Mouse (Mus musculus) stomach, embryonic 15.5 days (tissue): ENCODE data around the gene Vmn2r89. TPM values are rescaled to one million over a fixed set of nuclear protein-coding genes. Genes with fewer than 3 reads are reported as not detected.

Experiments used
- ATAC-seq: fragments of 200-750 bp; cut with Nextera tagmentation; 2 replicates; pipeline ENCODE4 v1.8.0; 2017; ENCODE audit warnings: low read depth, moderate number of reproducible peaks, moderate TSS enrichment; ENCODE audit not compliant: insufficient read depth, low FRiP score
- H3K27ac ChIP-seq: fragments of 300-500 bp; sonication (generic); 2 replicates; pipeline ENCODE4 v1.5.1; 2015; ENCODE audit warnings: mild to moderate bottlenecking, inconsistent platforms
- H3K27me3 ChIP-seq: fragments of 300-500 bp; sonication (generic); replicated peaks from 2 replicates; pipeline ENCODE4 v1.6.1; 2015; ENCODE audit warnings: inconsistent platforms
- H3K36me3 ChIP-seq: fragments of 300-500 bp; sonication (generic); 2 replicates; pipeline ENCODE4 v1.6.1; 2015; ENCODE audit warnings: inconsistent platforms
- H3K4me1 ChIP-seq: fragments of 300-500 bp; sonication (generic); 2 replicates; pipeline ENCODE4 v1.6.1; 2015; ENCODE audit warnings: inconsistent platforms
- H3K4me2 ChIP-seq: fragments of 300-500 bp; sonication (generic); 2 replicates; pipeline ENCODE4 v1.6.1; 2015; ENCODE audit warnings: mild to moderate bottlenecking, inconsistent platforms
- H3K4me3 ChIP-seq: fragments of 300-500 bp; sonication (generic); replicated peaks from 2 replicates; pipeline ENCODE4 v1.5.1; 2015; ENCODE audit warnings: inconsistent platforms
- H3K9ac ChIP-seq: fragments of 300-500 bp; sonication (generic); 2 replicates; pipeline ENCODE4 v1.6.1; 2015; ENCODE audit warnings: inconsistent platforms
- H3K9me3 ChIP-seq: fragments of 300-500 bp; sonication (generic); 2 replicates; pipeline ENCODE4 v1.6.1; 2016; ENCODE audit warnings: inconsistent platforms
- WGBS: fragments of 180-500 bp; shearing (Covaris S2); methylation state at CpG from one replicate; pipeline ENCODE4 v1.1.7; 2015; 5-methylcytosine and 5-hydroxymethylcytosine counted together
- polyA plus RNA-seq: library from polyadenylated mRNA; unstranded; fragments of >200 nt; fragmentation: Nextera tagmentation; extraction: Ambion mirVana; gene quantifications from 2 replicates; pipeline ENCODE4 v1.2.1, GENCODE M21; 2015

The Vmn2r89 gene
- polyA plus RNA-seq, 1 experiment from 2014 or later, result not detected

GRCm38 (mm10) chr14:51486111-51486510, 34.5 kb downstream of the Vmn2r89 start:
- H3K4me1 ChIP-seq, result no peaks in the 10 kb centered on the region
- no peaks in the 10 kb centered on the region for H3K36me3 ChIP-seq
- H3K27me3 ChIP-seq, result no peaks in the 10 kb centered on the region
- no peak overlapping the region for H3K27ac ChIP-seq
- no peaks in the 10 kb centered on the region for H3K9me3 ChIP-seq
- H3K4me3 ChIP-seq, result no peak overlapping the region
- no peak overlapping the region for H3K4me2 ChIP-seq
- ATAC-seq, result no peak
- WGBS, result 62% methylated on average over 1 of the region's 1 CpGs
- no peak overlapping the region for H3K9ac ChIP-seq

DNA sequence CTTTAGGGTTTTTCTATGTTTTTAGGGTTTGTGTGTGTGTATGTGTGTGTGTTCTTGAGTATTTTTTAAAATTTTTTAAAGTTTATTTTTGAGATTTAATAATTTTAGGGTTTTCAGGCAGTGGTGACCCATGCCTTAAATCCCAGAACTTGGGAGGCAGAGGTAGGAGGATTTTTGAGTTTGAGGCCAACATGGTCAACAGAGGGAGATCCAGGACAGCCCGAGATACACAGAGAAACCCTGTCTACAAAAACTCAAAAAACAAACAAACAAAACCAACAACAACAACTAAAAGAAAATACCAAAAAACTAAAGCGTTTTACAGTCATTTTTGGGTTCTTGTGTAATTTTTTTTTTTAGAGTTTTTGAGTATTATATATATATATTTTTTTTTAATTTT, 44.1 kb downstream of the Vmn2r89 start:
- Histone ChIP-seq H3K4me1 (no peaks in the 10 kb centered on the region), H3K36me3 (no peaks in the 10 kb centered on the region), H3K4me2 (no peak overlapping the region), H3K9me3 (no peaks in the 10 kb centered on the region), H3K4me3 (no peak overlapping the region), H3K27me3 (no peaks in the 10 kb centered on the region), H3K9ac (no peak overlapping the region), H3K27ac (no peak overlapping the region)
- WGBS, result 90% methylated on average over 2 of the region's 2 CpGs
- no peak for ATAC-seq

DNA sequence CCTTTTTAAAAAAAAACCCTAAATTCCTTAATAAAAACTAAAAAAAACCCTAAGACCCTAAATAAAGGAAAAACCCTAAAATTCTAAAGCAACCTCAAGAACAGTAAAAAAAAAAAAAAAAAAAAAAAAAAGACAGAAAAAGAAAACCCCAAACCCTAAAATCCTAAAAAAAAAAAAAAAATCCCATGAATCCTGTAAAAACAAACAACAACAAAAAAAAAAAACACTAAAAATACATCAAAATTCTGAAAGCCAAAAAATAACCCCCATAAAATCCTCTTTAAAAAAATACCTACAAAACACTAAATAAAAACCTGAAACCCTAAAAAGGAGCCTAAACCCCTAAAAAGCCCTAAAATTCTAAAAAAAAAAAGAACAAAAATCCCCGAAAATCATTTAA, 45.3 kb downstream of the Vmn2r89 start:
- no peak overlapping the region for H3K27ac ChIP-seq

DNA sequence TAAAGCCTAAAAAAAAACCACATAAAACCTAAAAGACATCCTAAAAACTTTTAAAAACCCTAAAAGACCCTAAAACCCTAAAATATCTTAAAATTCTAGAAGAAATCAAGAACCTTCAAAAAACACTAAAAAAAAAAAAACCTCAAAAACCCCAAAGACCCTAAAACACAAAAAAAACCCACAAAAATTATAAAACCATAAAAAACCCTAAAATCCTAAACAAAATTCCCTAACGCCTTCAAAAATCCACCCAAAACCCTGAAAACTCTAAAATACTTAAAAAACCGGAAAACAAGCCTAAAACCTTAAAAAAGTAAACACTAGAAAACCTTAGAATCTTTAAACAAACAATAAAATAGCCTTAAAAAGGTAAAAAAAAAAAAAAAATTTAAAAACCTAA, 46.3 kb downstream of the Vmn2r89 start:
- Histone ChIP-seq H3K4me1 (no peaks in the 10 kb centered on the region), H3K4me2 (no peak overlapping the region), H3K9me3 (no peaks in the 10 kb centered on the region), H3K4me3 (no peak overlapping the region), H3K27me3 (no peaks in the 10 kb centered on the region), H3K9ac (no peak overlapping the region), H3K27ac (no peak overlapping the region), H3K36me3 (no peaks in the 10 kb centered on the region)
- ATAC-seq, result no peak
- 88% methylated on average over 2 of the region's 2 CpGs for WGBS

More for the DNA sequence above, 45.3 kb downstream of the Vmn2r89 start:
- no peaks in the 10 kb centered on the region for H3K36me3 ChIP-seq
- no peaks in the 10 kb centered on the region for H3K27me3 ChIP-seq
- no peak overlapping the region for H3K9ac ChIP-seq
- no peaks in the 10 kb centered on the region for H3K4me1 ChIP-seq
- no peak for ATAC-seq
- 83% methylated on average over 1 of the region's 1 CpGs for WGBS
- H3K9me3 ChIP-seq, result no peaks in the 10 kb centered on the region
- H3K4me2 ChIP-seq, result no peak overlapping the region
- H3K4me3 ChIP-seq, result no peak overlapping the region

DNA sequence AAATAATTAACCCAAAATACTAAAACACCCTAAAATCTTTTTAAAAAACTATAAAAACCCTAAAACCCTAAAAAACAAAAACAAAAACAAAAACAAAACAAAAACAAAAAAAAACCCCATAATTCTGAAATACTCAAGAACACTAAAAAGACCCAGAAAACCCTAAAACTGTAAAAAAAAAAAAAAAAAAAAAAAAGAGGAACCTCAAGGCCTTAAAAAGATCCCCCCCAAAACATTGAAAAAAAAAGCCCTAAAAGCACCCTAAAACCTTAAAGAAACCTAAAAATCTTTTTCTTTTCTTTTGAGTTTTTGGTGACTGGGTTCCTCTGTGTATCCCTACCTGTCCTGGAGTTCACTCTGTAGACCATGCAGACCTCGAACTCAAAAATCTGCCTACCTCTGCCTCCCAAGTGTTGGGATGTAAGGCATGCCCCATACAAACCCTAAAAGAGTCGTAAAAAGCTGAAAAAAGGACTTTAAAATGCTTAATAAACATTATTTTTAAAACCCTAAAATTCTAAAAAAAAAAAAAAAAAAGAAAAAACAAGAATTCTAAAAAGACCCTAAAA, 48.1 kb downstream of the Vmn2r89 start:
- Histone ChIP-seq H3K9ac (no peak overlapping the region), H3K27ac (no peak overlapping the region), H3K36me3 (no peaks in the 10 kb centered on the region), H3K4me1 (no peaks in the 10 kb centered on the region), H3K4me3 (no peak overlapping the region), H3K27me3 (no peaks in the 10 kb centered on the region), H3K9me3 (no peaks in the 10 kb centered on the region), H3K4me2 (no peak overlapping the region)
- ATAC-seq, result no peak
- 81% methylated on average over 2 of the region's 2 CpGs for WGBS

DNA sequence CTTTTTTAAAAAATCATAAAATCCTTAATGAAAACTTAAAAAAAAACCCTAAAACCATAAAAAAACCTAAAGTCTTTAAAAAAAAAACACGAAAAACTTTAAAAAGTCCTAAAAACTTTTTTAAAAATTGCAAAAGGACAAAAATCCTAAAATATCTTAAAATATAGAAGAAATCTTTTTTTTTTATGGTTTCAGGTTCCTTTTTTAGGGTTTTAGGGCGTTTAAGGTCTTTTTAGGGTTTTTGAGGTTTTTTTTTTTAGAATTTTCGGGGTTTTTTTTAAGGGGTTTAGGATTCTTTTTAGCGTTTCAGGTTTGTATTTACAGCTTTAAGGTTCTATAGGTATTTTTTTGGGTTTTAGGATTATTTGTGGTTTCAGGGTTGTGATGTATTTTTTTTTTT, 48.8 kb downstream of the Vmn2r89 start:
- 90% methylated on average over 4 of the region's 4 CpGs for WGBS
- Histone ChIP-seq H3K4me1 (no peaks in the 10 kb centered on the region), H3K27ac (no peak overlapping the region), H3K4me2 (no peak overlapping the region), H3K4me3 (no peak overlapping the region), H3K27me3 (no peaks in the 10 kb centered on the region), H3K9ac (no peak overlapping the region), H3K36me3 (no peaks in the 10 kb centered on the region), H3K9me3 (no peaks in the 10 kb centered on the region)
- no peak for ATAC-seq

- no peak overlapping the region for H3K9ac ChIP-seq
- H3K4me3 ChIP-seq, result no peak overlapping the region
- no peak overlapping the region for H3K4me2 ChIP-seq
- no peaks in the 10 kb centered on the region for H3K36me3 ChIP-seq
- H3K27ac ChIP-seq, result no peak overlapping the region
- no peak for ATAC-seq
- no peaks in the 10 kb centered on the region for H3K27me3 ChIP-seq
- 95% methylated on average over 8 of the region's 8 CpGs for WGBS
- H3K4me1 ChIP-seq, result no peaks in the 10 kb centered on the region
- H3K9me3 ChIP-seq, result no peaks in the 10 kb centered on the region
Observed at GRCm38 (mm10) chr14:51507416-51507815, 55.8 kb downstream of the Vmn2r89 start.

Other genes with a start within 250 kb of the Vmn2r89 start
- not detected in 2 replicates for gene Ear14, start 248.5 kb upstream of the Vmn2r89 start, polyA plus RNA-seq
- gene Rnase2a, start 195.7 kb upstream of the Vmn2r89 start, polyA plus RNA-seq, result not detected in 2 replicates
- not detected in 2 replicates for gene Gm7247, start 90.1 kb upstream of the Vmn2r89 start, polyA plus RNA-seq
- gene Vmn2r88, start 41.0 kb upstream of the Vmn2r89 start, polyA plus RNA-seq, result not detected in 2 replicates
- gene Gm5622, start 100.9 kb downstream of the Vmn2r89 start, polyA plus RNA-seq, result not detected in 2 replicates
- gene Gm17175, start 122.2 kb downstream of the Vmn2r89 start, polyA plus RNA-seq, result not detected in 2 replicates
- gene Gm17174, start 140.3 kb downstream of the Vmn2r89 start, polyA plus RNA-seq, result not detected in 2 replicates
- not detected in 2 replicates for gene Gm17078, start 159.5 kb downstream of the Vmn2r89 start, polyA plus RNA-seq
- not detected in 2 replicates for gene Gm4181, start 183.8 kb downstream of the Vmn2r89 start, polyA plus RNA-seq
- gene Gm17079, start 243.6 kb downstream of the Vmn2r89 start, polyA plus RNA-seq, result not detected in 2 replicates